ENCODE assay signal across 25 mouse cellular contexts in genomic region chr5:135162821-135163220, GRCm38 (mm10). TPM values are rescaled to one million over a fixed set of nuclear protein-coding genes. Genes with fewer than 3 reads are reported as not detected.
A peak's percentile ranks its signal among the peaks of the same experiment; 100 is the strongest.
DNase-seq lines count a peak whose midpoint lies in the region; ATAC-seq and TF ChIP-seq lines count a peak whose summit lies in the region.
"Had no signal": no experiment of that assay in that cellular context is flagged by ENCODE, and none has a peak within 500 bp of the region (broad histone marks: within the 10 kb centered on the region; RNA-seq: fewer than 3 reads in every experiment).

No protein-coding gene starts in this region.

- 62% methylated on average over 6 of the region's 6 CpGs for WGBS in kidney, postnatal 0 days
- WGBS in hindbrain, embryonic 14.5 days, result 91% methylated on average over 6 of the region's 6 CpGs

- TF ChIP-seq CTCF in kidney, postnatal 0 days (IDR thresholded peaks at IDR 0.05; ENCODE audit: low read depth), result no peak

- no peak overlapping the region for H3K4me3 ChIP-seq in kidney, postnatal 0 days (replicated peaks; ENCODE audit: low read depth, low read length)
- no peak overlapping the region for H3K4me3 ChIP-seq in hindbrain, embryonic 14.5 days (replicated peaks; ENCODE audit: low read length)
- H3K4me3 ChIP-seq: embryonic facial prominence, embryonic 13.5 days; erythroblast, embryonic 14.5 days; gastrocnemius, adult 2 months; heart, adult 2 months; heart, embryonic 12.5 days; hindbrain, embryonic 15.5 days; limb, embryonic 13.5 days; lung, embryonic 15.5 days; midbrain, embryonic 12.5 days had no signal

- ATAC-seq in kidney, postnatal 0 days (replicated peaks; ENCODE audit: low FRiP score, low read depth), result peak; percentile 64; the same call in 1 of the 2 replicates
- ATAC-seq in hindbrain, embryonic 14.5 days (ENCODE audit: low FRiP score), result no peak
- ATAC-seq: activated CD4-positive, CD25-positive, alpha-beta regulatory T cell, adult 4 months; forebrain, embryonic 16.5 days; inflammation-experienced regulatory T-cells, adult 6 months had no signal

- peaks cover 26% of the 10 kb centered on the region for H3K36me3 ChIP-seq in kidney, postnatal 0 days (ENCODE audit: insufficient read depth, low read length)
- peaks cover 49% of the 10 kb centered on the region for H3K36me3 ChIP-seq in hindbrain, embryonic 14.5 days (replicated peaks; ENCODE audit: control insufficient read depth, insufficient read depth)

- H3K9ac ChIP-seq in kidney, postnatal 0 days (ENCODE audit: low read depth, low read length), result no peak overlapping the region
- no peak overlapping the region for H3K9ac ChIP-seq in hindbrain, embryonic 14.5 days
- H3K9ac ChIP-seq: embryonic facial prominence, embryonic 13.5 days; heart, embryonic 12.5 days; hindbrain, embryonic 15.5 days; limb, embryonic 13.5 days; lung, embryonic 15.5 days; midbrain, embryonic 12.5 days had no signal

- peak; percentile 38 for DNase-seq in kidney, adult 18-20 months
- peak; percentile 35 to 61 for DNase-seq in kidney, adult 8-10 months
- DNase-seq in kidney, postnatal 0 days (ENCODE audit: low spot score), result no peak
- DNase-seq in kidney, postnatal 4 days, result peak; percentile 14 to 50
- DNase-seq in thymus, postnatal 4 days, result no peak
- no peak for DNase-seq in B cell, adult 2 months
- DNase-seq in hindbrain, embryonic 14.5 days (ENCODE audit: low spot score), result no peak
- DNase-seq: adrenal gland, adult 8-10 months; cerebellum, adult 8-10 months; gastrocnemius, adult 2 months; gastrocnemius, postnatal 36 days; heart, adult 2 months; thymus, adult 2 months had no signal

- H3K4me1 ChIP-seq in kidney, postnatal 0 days (replicated peaks; ENCODE audit: insufficient read depth, low read length), result no peaks in the 10 kb centered on the region
- no peaks in the 10 kb centered on the region for H3K4me1 ChIP-seq in hindbrain, embryonic 14.5 days (replicated peaks; ENCODE audit: control insufficient read depth, insufficient read depth, low read length)
- H3K4me1 ChIP-seq: heart, embryonic 12.5 days; hindbrain, embryonic 15.5 days; lung, embryonic 15.5 days; midbrain, embryonic 12.5 days had no signal

- H3K4me2 ChIP-seq in kidney, postnatal 0 days (ENCODE audit: low read length), result no peak overlapping the region
- H3K4me2 ChIP-seq in hindbrain, embryonic 14.5 days (replicated peaks), result no peak overlapping the region
- H3K4me2 ChIP-seq: embryonic facial prominence, embryonic 13.5 days; heart, embryonic 12.5 days; hindbrain, embryonic 15.5 days; limb, embryonic 13.5 days; liver, embryonic 11.5 days; lung, embryonic 15.5 days; midbrain, embryonic 12.5 days had no signal

- no peaks in the 10 kb centered on the region for H3K27me3 ChIP-seq in kidney, postnatal 0 days (ENCODE audit: insufficient read depth, low read length)
- H3K27me3 ChIP-seq in hindbrain, embryonic 14.5 days (ENCODE audit: control insufficient read depth, insufficient read depth, low read length), result no peaks in the 10 kb centered on the region
- H3K27me3 ChIP-seq: CH12.LX; embryonic facial prominence, embryonic 13.5 days; heart, embryonic 12.5 days; hindbrain, embryonic 15.5 days; limb, embryonic 13.5 days; lung, embryonic 15.5 days; midbrain, embryonic 12.5 days had no signal

- H3K9me3 ChIP-seq in kidney, postnatal 0 days (replicated peaks; ENCODE audit: low read length), result no peaks in the 10 kb centered on the region
- H3K9me3 ChIP-seq in hindbrain, embryonic 14.5 days (ENCODE audit: control insufficient read depth, low read length), result no peaks in the 10 kb centered on the region
- H3K9me3 ChIP-seq: embryonic facial prominence, embryonic 13.5 days; heart, embryonic 12.5 days; hindbrain, embryonic 15.5 days; limb, embryonic 13.5 days; lung, embryonic 15.5 days; midbrain, embryonic 12.5 days had no signal

- H3K27ac ChIP-seq in kidney, postnatal 0 days, result peak overlapping the region; percentile 87
- no peak overlapping the region for H3K27ac ChIP-seq in hindbrain, embryonic 14.5 days
- H3K27ac ChIP-seq: embryonic facial prominence, embryonic 13.5 days; heart, adult 2 months; hindbrain, embryonic 15.5 days; limb, embryonic 13.5 days; lung, embryonic 15.5 days; midbrain, embryonic 12.5 days had no signal

RNA-seq across cellular contexts. Expression of gene Bcl7b, which starts 5.3 kb away (rescaled TPM):
- polyA plus RNA-seq in kidney, postnatal 0 days (2015; fragmentation: Nextera tagmentation; extraction: Ambion mirVana), result 58.8 and 65.6 TPM in 2 replicates
- 35.8 and 35.9 TPM in 2 replicates for polyA plus RNA-seq in hindbrain, embryonic 14.5 days (2014; fragmentation: Nextera tagmentation; extraction: Ambion mirVana)

RNA-seq across cellular contexts. Expression of gene Tbl2, which starts 13.4 kb away (rescaled TPM):
- 14.5 and 17.4 TPM in 2 replicates for polyA plus RNA-seq in kidney, postnatal 0 days (2015; fragmentation: Nextera tagmentation; extraction: Ambion mirVana)
- polyA plus RNA-seq in hindbrain, embryonic 14.5 days (2014; fragmentation: Nextera tagmentation; extraction: Ambion mirVana), result 15.6 and 16.0 TPM in 2 replicates

RNA-seq across cellular contexts. Expression of gene Baz1b, which starts 24.2 kb away (rescaled TPM):
- polyA plus RNA-seq in kidney, postnatal 0 days (2015; fragmentation: Nextera tagmentation; extraction: Ambion mirVana), result 22.6 and 22.9 TPM in 2 replicates
- polyA plus RNA-seq in hindbrain, embryonic 14.5 days (2014; fragmentation: Nextera tagmentation; extraction: Ambion mirVana), result 35.3 and 37.0 TPM in 2 replicates

Comparison
In these comparisons a context has a peak if more than half of its experiments do, and no peak if none do; other contexts are left out.
1. DNase-seq: peak in kidney, adult 18-20 months (single experiment), kidney, adult 8-10 months (2 of 2) and kidney, postnatal 4 days (2 of 2); none in kidney, postnatal 0 days (single experiment), thymus, postnatal 4 days (single experiment), B cell, adult 2 months (0 of 2) and hindbrain, embryonic 14.5 days (single experiment).